ENCODE assay signal across 9 mouse cellular contexts in the genomic region with DNA sequence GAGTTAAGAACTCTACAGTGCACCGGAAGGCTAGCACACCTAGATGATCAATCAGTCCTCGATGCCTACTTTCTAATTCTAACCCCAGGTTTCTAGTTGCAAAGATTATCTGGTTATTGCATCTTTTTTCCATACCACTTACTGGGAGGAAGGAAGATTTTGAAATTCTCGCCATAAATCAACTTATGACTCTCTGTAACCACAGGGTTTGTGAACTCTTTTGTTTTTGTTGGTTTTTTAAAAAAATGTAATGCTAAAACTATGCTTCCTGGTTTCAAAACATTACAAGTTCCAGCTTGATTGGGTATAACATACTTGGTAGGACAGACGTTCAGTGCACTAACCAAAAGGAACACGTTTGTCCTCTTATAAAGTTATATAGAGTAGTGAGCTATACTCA. TPM values are rescaled to one million over a fixed set of nuclear protein-coding genes. Genes with fewer than 3 reads are reported as not detected.
DNase-seq lines count a peak whose midpoint lies in the region; ATAC-seq and TF ChIP-seq lines count a peak whose summit lies in the region.
"Had no signal": no experiment of that assay in that cellular context is flagged by ENCODE, and none has a peak within 500 bp of the region (broad histone marks: within the 10 kb centered on the region; RNA-seq: fewer than 3 reads in every experiment).

No protein-coding gene starts in this region.

- H3K9ac ChIP-seq in embryonic facial prominence, embryonic 12.5 days: no peak overlapping the region
- no peak overlapping the region for H3K9ac ChIP-seq in intestine, embryonic 15.5 days
- no peak overlapping the region for H3K9ac ChIP-seq in neural tube, embryonic 13.5 days

- H3K27me3 ChIP-seq in embryonic facial prominence, embryonic 12.5 days: no peaks in the 10 kb centered on the region
- H3K27me3 ChIP-seq in intestine, embryonic 15.5 days (replicated peaks): no peaks in the 10 kb centered on the region
- H3K27me3 ChIP-seq in neural tube, embryonic 13.5 days: peaks cover 7% of the 10 kb centered on the region
- H3K27me3 ChIP-seq in cerebellum, adult 2 months (ENCODE audit: control insufficient read depth, insufficient read depth, low read length): no peaks in the 10 kb centered on the region; the same call in 1 of the 2 replicates

- H3K4me1 ChIP-seq in lung, adult 2 months (ENCODE audit: control insufficient read depth, insufficient read depth, low read length): peaks cover 5% of the 10 kb centered on the region
- H3K4me1 ChIP-seq in embryonic facial prominence, embryonic 12.5 days: no peaks in the 10 kb centered on the region
- H3K4me1 ChIP-seq in intestine, embryonic 15.5 days (replicated peaks): no peaks in the 10 kb centered on the region
- peaks cover 12% of the 10 kb centered on the region for H3K4me1 ChIP-seq in neural tube, embryonic 13.5 days (replicated peaks)
- H3K4me1 ChIP-seq in cerebellum, adult 2 months (ENCODE audit: control insufficient read depth, insufficient read depth, low read length): no peaks in the 10 kb centered on the region

- TF ChIP-seq CTCF in lung, adult 2 months (IDR thresholded peaks at IDR 0.05; ENCODE audit: insufficient read depth, low read length): no peak
- TF ChIP-seq CTCF in cerebellum, adult 2 months (IDR thresholded peaks at IDR 0.05; ENCODE audit: borderline replicate concordance, insufficient read depth, low read depth, low read length): no peak

- peak; percentile 11 for DNase-seq in lung, postnatal 25 days (ENCODE audit: low spot score)
- no peak for DNase-seq in lung, adult 2 months
- DNase-seq in frontal cortex, postnatal 36 days (ENCODE audit: low spot score in 2 of 2): no peak
- DNase-seq in spleen, postnatal 36 days (ENCODE audit: low spot score in 2 of 2): no peak
- DNase-seq in cerebellum, adult 2 months: no peak
- DNase-seq: kidney, postnatal 4 days had no signal

- H3K4me2 ChIP-seq in embryonic facial prominence, embryonic 12.5 days (replicated peaks): peak overlapping the region; percentile 85
- H3K4me2 ChIP-seq in intestine, embryonic 15.5 days (replicated peaks): peak overlapping the region; percentile 87
- peak overlapping the region; percentile 99 for H3K4me2 ChIP-seq in neural tube, embryonic 13.5 days

- ATAC-seq in embryonic facial prominence, embryonic 12.5 days (ENCODE audit: insufficient number of reproducible peaks, insufficient read depth, low FRiP score, low TSS enrichment): no peak
- ATAC-seq in intestine, embryonic 15.5 days: no peak
- no peak for ATAC-seq in neural tube, embryonic 13.5 days (ENCODE audit: low read depth)

- 36% methylated on average over 5 of the region's 5 CpGs for WGBS in lung, adult 2 months
- WGBS in embryonic facial prominence, embryonic 12.5 days: 53% methylated on average over 5 of the region's 5 CpGs
- WGBS in intestine, embryonic 15.5 days: 49% methylated on average over 5 of the region's 5 CpGs
- WGBS in neural tube, embryonic 13.5 days: 61% methylated on average over 5 of the region's 5 CpGs
- 71% methylated on average over 5 of the region's 5 CpGs for WGBS in cerebellum, adult 2 months

- no peak overlapping the region for H3K27ac ChIP-seq in embryonic facial prominence, embryonic 12.5 days
- H3K27ac ChIP-seq in intestine, embryonic 15.5 days: no peak overlapping the region
- H3K27ac ChIP-seq in neural tube, embryonic 13.5 days (replicated peaks): no peak overlapping the region
- H3K27ac ChIP-seq in cerebellum, adult 2 months (ENCODE audit: insufficient read depth, low read length): no peak overlapping the region

- no peak overlapping the region for H3K4me3 ChIP-seq in lung, adult 2 months (replicated peaks; ENCODE audit: extremely low read depth, low read depth, low read length)
- H3K4me3 ChIP-seq in embryonic facial prominence, embryonic 12.5 days: no peak overlapping the region
- H3K4me3 ChIP-seq in intestine, embryonic 15.5 days (replicated peaks): peak overlapping the region; percentile 62
- peak overlapping the region; percentile 64; the same call in 1 of the 2 replicates for H3K4me3 ChIP-seq in neural tube, embryonic 13.5 days
- H3K4me3 ChIP-seq in cerebellum, adult 2 months (replicated peaks; ENCODE audit: insufficient read depth, low read depth, low read length): no peak overlapping the region

- no peak for TF ChIP-seq POLR2A in lung, adult 2 months (IDR thresholded peaks at IDR 0.05; ENCODE audit: borderline replicate concordance, extremely low read depth, low read depth, low read length)
- no peak for TF ChIP-seq POLR2A in cerebellum, adult 2 months (IDR thresholded peaks at IDR 0.05; ENCODE audit: borderline replicate concordance, insufficient read depth, low read length)

- no peaks in the 10 kb centered on the region for H3K9me3 ChIP-seq in embryonic facial prominence, embryonic 12.5 days
- H3K9me3 ChIP-seq in intestine, embryonic 15.5 days: no peaks in the 10 kb centered on the region
- no peaks in the 10 kb centered on the region for H3K9me3 ChIP-seq in neural tube, embryonic 13.5 days

- no peaks in the 10 kb centered on the region for H3K36me3 ChIP-seq in embryonic facial prominence, embryonic 12.5 days
- no peaks in the 10 kb centered on the region for H3K36me3 ChIP-seq in intestine, embryonic 15.5 days
- H3K36me3 ChIP-seq in neural tube, embryonic 13.5 days: no peaks in the 10 kb centered on the region

RNA-seq across cellular contexts. Expression of a gene that starts 1.7 kb away (rescaled TPM):
- polyA plus RNA-seq in lung, adult 2 months (2012; rRNA removed): 7.4 and 14.7 TPM in 2 replicates
- 23.8 and 28.0 TPM in 2 replicates for polyA plus RNA-seq in embryonic facial prominence, embryonic 12.5 days (2016; fragmentation: Nextera tagmentation; extraction: Ambion mirVana)
- polyA plus RNA-seq in intestine, embryonic 15.5 days (2015; fragmentation: Nextera tagmentation; extraction: Ambion mirVana): 27.9 and 30.5 TPM in 2 replicates
- polyA plus RNA-seq in neural tube, embryonic 13.5 days (2015; fragmentation: Nextera tagmentation; extraction: Ambion mirVana): 12.7 and 14.0 TPM in 2 replicates
- 12.0 and 13.0 TPM in 2 replicates for polyA plus RNA-seq in cerebellum, adult 2 months (2012; rRNA removed)

Comparison
In these comparisons a context has a peak if more than half of its experiments do, and no peak if none do; other contexts are left out.
1. H3K4me3 ChIP-seq: peak in intestine, embryonic 15.5 days (single experiment) and neural tube, embryonic 13.5 days (single experiment); none in lung, adult 2 months (single experiment), embryonic facial prominence, embryonic 12.5 days (single experiment) and cerebellum, adult 2 months (single experiment).
2. Peak in every context shown above with its lines, with median percentiles within 50 percentile points of each other: H3K4me2 ChIP-seq.